Mouse (Mus musculus): ENCODE results near the gene Tfcp2.

- TF ChIP-seq EP300 (IDR thresholded peaks at IDR 0.05; ENCODE audit: low read depth in 1 of 2, low read length in 2 of 2) (no peak), HCFC1 (IDR thresholded peaks at IDR 0.05; ENCODE audit: low read depth, low read length) (no peak)
Measured at GRCm38 (mm10) chr15:100539411-100539810, 12.4 kb downstream of the Tfcp2 start.
